Mouse (Mus musculus) kidney, adult 2 months (tissue): Measurements from ENCODE around the gene Gm20481.

ENCODE experiments used
- CTCF ChIP-seq: fragments of 200-500 bp; conservative IDR thresholded peaks from 2 replicates; pipeline ENCODE4 v1.5.1; 2011; ENCODE audit warnings: low read depth, mild to moderate bottlenecking, control low read depth, low read length, moderate library complexity, mixed read lengths; ENCODE audit not compliant: insufficient read depth, insufficient read length
- POLR2A ChIP-seq: fragments of 200-500 bp; IDR thresholded peaks from one replicate; pipeline ENCODE4 v1.6.1; 2011; ENCODE audit warnings: low read depth, low read length, control low read depth

- TF ChIP-seq POLR2A, result no peak
- no peak for TF ChIP-seq CTCF
These were observed 46.7 kb downstream of the Gm20481 start, which contains the start of gene Vwa7 for GRCm38 (mm10) chr17:35016376-35016775.
